Mouse (Mus musculus) small intestine, adult 2 months (tissue): Measurements from ENCODE around the gene Dbh.

Source experiments
- CTCF ChIP-seq: fragments of 200-500 bp; IDR thresholded peaks from 2 replicates; pipeline ENCODE4 v1.5.1; 2012; ENCODE audit warnings: low read depth, mild to moderate bottlenecking, control low read depth, inconsistent platforms, low read length, moderate library complexity, mixed read lengths; ENCODE audit not compliant: insufficient replicate concordance, insufficient read length; ENCODE audit errors: extremely low read depth
- POLR2A ChIP-seq: fragments of 200-500 bp; IDR thresholded peaks from 2 replicates; pipeline ENCODE4 v1.6.1; 2012; ENCODE audit warnings: low read depth, mild to moderate bottlenecking, control low read depth, inconsistent platforms, low read length, moderate library complexity

- no peak for TF ChIP-seq CTCF
- TF ChIP-seq POLR2A, result no peak
These were observed 36.0 kb upstream of the Dbh start for GRCm38 (mm10) chr2:27128990-27129389.
